Mouse (Mus musculus) liver, embryonic 14.5 days (tissue): Measurements from ENCODE around the gene Pi4kb.

Source experiments
- CTCF ChIP-seq: IDR thresholded peaks from 2 replicates; pipeline ENCODE4 v1.5.1; 2016; ENCODE audit warnings: antibody characterized with exemption, low read depth, control low read depth
- EP300 ChIP-seq: IDR thresholded peaks from 2 replicates; pipeline ENCODE4 v1.6.1; 2016; ENCODE audit warnings: antibody characterized with exemption, low read depth

DNA sequence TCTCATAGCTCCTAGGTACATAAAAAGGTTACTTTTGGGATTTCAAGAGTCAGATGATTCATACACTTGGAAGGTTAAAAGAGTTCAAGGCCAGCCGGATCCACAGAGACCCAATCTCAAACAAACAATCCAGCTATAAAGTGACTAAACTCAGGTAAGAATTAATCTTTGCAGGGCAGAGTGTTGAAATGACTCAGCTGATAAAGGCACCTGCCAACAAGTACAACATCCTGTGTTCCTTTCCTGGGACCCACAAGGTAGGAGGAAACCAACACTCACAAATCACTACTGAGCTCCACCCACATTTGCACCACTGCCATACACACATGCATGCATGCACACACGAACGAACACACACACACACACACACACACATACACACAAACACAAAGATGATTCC, 54.1 kb downstream of the Pi4kb start:
- TF ChIP-seq CTCF (no peak), EP300 (no peak)
